Mouse (Mus musculus) liver, adult (tissue): ENCODE measurements around the gene Cacng8.

Experiments used
- GATA4 ChIP-seq: IDR thresholded peaks from 2 replicates; pipeline ENCODE4 v1.6.1; 2014; ENCODE audit warnings: mild to moderate bottlenecking, low read length; ENCODE audit not compliant: insufficient replicate concordance

Gene Cacng8

GRCm38 (mm10) chr7:3376831-3377230 lies 13.7 kb upstream of the Cacng8 start:
- TF ChIP-seq GATA4, result no peak

GRCm38 (mm10) chr7:3382123-3382522 lies 8.4 kb upstream of the Cacng8 start:
- TF ChIP-seq GATA4, result no peak

GRCm38 (mm10) chr7:3384807-3385319 lies 5.6 kb upstream of the Cacng8 start:
- no peak for TF ChIP-seq GATA4

- TF ChIP-seq GATA4, result no peak
Measured at GRCm38 (mm10) chr7:3386036-3386730, 4.3 kb upstream of the Cacng8 start.

- TF ChIP-seq GATA4, result no peak
Measured at GRCm38 (mm10) chr7:3387761-3388160, 2.7 kb upstream of the Cacng8 start.

- TF ChIP-seq GATA4, result no peak
Measured at GRCm38 (mm10) chr7:3388885-3389284, 1.6 kb upstream of the Cacng8 start.

GRCm38 (mm10) chr7:3389444-3390412 lies 755 bp upstream of the Cacng8 start:
- no peak for TF ChIP-seq GATA4

- TF ChIP-seq GATA4, result no peak
Measured at GRCm38 (mm10) chr7:3391081-3391451, 583 bp downstream of the Cacng8 start.

GRCm38 (mm10) chr7:3391809-3392208 lies 1.3 kb downstream of the Cacng8 start:
- no peak for TF ChIP-seq GATA4

- TF ChIP-seq GATA4, result no peak
Measured at GRCm38 (mm10) chr7:3397355-3397754, 6.9 kb downstream of the Cacng8 start.

- no peak for TF ChIP-seq GATA4
Measured at GRCm38 (mm10) chr7:3397797-3398196, 7.3 kb downstream of the Cacng8 start.

- no peak for TF ChIP-seq GATA4
Measured at GRCm38 (mm10) chr7:3399937-3400336, 9.5 kb downstream of the Cacng8 start.

GRCm38 (mm10) chr7:3409729-3410520 lies 19.4 kb downstream of the Cacng8 start:
- no peak for TF ChIP-seq GATA4

- TF ChIP-seq GATA4, result no peak
Measured at GRCm38 (mm10) chr7:3411160-3411941, 20.9 kb downstream of the Cacng8 start.

- TF ChIP-seq GATA4, result no peak
Measured at GRCm38 (mm10) chr7:3412036-3412435, 21.6 kb downstream of the Cacng8 start.

GRCm38 (mm10) chr7:3414888-3415287 lies 24.4 kb downstream of the Cacng8 start:
- TF ChIP-seq GATA4, result no peak
